8 mouse cellular contexts compared by ENCODE assay signal in genomic region chr10:79717640-79718357, GRCm38 (mm10). TPM values are rescaled to one million over a fixed set of nuclear protein-coding genes. Genes with fewer than 3 reads are reported as not detected.
A peak's percentile ranks its signal among the peaks of the same experiment; 100 is the strongest.
DNase-seq lines count a peak whose midpoint lies in the region; ATAC-seq and TF ChIP-seq lines count a peak whose summit lies in the region.

No protein-coding gene starts in this region.

- no peaks in the 10 kb centered on the region for H3K9me3 ChIP-seq in heart, postnatal 0 days (replicated peaks; ENCODE audit: control insufficient read depth, low read length)
- H3K9me3 ChIP-seq in stomach, embryonic 14.5 days (ENCODE audit: control insufficient read depth, low read depth, low read length), result no peaks in the 10 kb centered on the region

- no peaks in the 10 kb centered on the region for H3K36me3 ChIP-seq in heart, postnatal 0 days (replicated peaks; ENCODE audit: control insufficient read depth, insufficient read depth, low read length)
- no peaks in the 10 kb centered on the region for H3K36me3 ChIP-seq in stomach, embryonic 14.5 days (ENCODE audit: control insufficient read depth, insufficient read depth, low read length)

- no peak overlapping the region for H3K9ac ChIP-seq in heart, postnatal 0 days (replicated peaks; ENCODE audit: low read depth, low read length)
- no peak overlapping the region for H3K9ac ChIP-seq in stomach, embryonic 14.5 days (replicated peaks; ENCODE audit: low read depth, low read length)

- H3K4me1 ChIP-seq in heart, postnatal 0 days (ENCODE audit: control insufficient read depth, insufficient read depth), result peaks cover 13% of the 10 kb centered on the region; the same call in 1 of the 2 replicates
- H3K4me1 ChIP-seq in stomach, embryonic 14.5 days (ENCODE audit: control insufficient read depth, insufficient read depth, low read length), result peaks cover 6% of the 10 kb centered on the region; the same call in 1 of the 2 replicates

- 5% methylated on average over 43 of the region's 43 CpGs for WGBS in heart, postnatal 0 days
- WGBS in stomach, embryonic 14.5 days, result 5% methylated on average over 43 of the region's 43 CpGs

- TF ChIP-seq CTCF in heart, postnatal 0 days (IDR thresholded peaks at IDR 0.05; ENCODE audit: low read depth), result no peak

- H3K27ac ChIP-seq in heart, postnatal 0 days (ENCODE audit: low read depth), result no peak overlapping the region
- H3K27ac ChIP-seq in stomach, embryonic 14.5 days (ENCODE audit: low read length), result no peak overlapping the region

- DNase-seq in A20 (ENCODE audit: low read depth, low spot score) (peak; percentile 48), R1 (ENCODE audit: low read depth, low spot score) (peak; percentile 85)
- peak; percentile 80 for DNase-seq in embryo, embryonic 9.5 days (ENCODE audit: extremely low spot score)
- peak; percentile 56 for DNase-seq in heart, postnatal 0 days (ENCODE audit: low spot score)
- DNase-seq in kidney, postnatal 4 days, result peak; percentile 90 to 91
- no peak for DNase-seq in frontal cortex, postnatal 14 days (ENCODE audit: low spot score in 2 of 2)

- H3K4me2 ChIP-seq in heart, postnatal 0 days (ENCODE audit: low read depth, low read length), result peak overlapping the region; percentile 95
- peak overlapping the region; percentile 95 for H3K4me2 ChIP-seq in stomach, embryonic 14.5 days (replicated peaks; ENCODE audit: low read depth, low read length)

- no peak for TF ChIP-seq EP300 in heart, postnatal 0 days (IDR thresholded peaks at IDR 0.05; ENCODE audit: low read depth)

- peak overlapping the region; percentile 69; the same call in 1 of the 2 replicates for H3K4me3 ChIP-seq in heart, postnatal 0 days (ENCODE audit: low read depth, low read length)
- H3K4me3 ChIP-seq in stomach, embryonic 14.5 days (ENCODE audit: low read depth, low read length), result peak overlapping the region; percentile 47; the same call in 1 of the 2 replicates

- ATAC-seq in heart, postnatal 0 days (ENCODE audit: insufficient read depth, low read depth), result peak; percentile 25; the same call in 1 of the 2 replicates
- ATAC-seq in megakaryocyte-erythroid progenitor cell, adult 5-6 weeks (replicated peaks; ENCODE audit: low FRiP score, low TSS enrichment, poor library complexity, severe bottlenecking), result peak; percentile 50
- no peak for ATAC-seq in stomach, embryonic 14.5 days (ENCODE audit: insufficient number of reproducible peaks, insufficient read depth, low FRiP score, low read depth)

- H3K27me3 ChIP-seq in heart, postnatal 0 days (ENCODE audit: control insufficient read depth, insufficient read depth, low read length), result peaks cover 52% of the 10 kb centered on the region
- H3K27me3 ChIP-seq in stomach, embryonic 14.5 days (ENCODE audit: control insufficient read depth, insufficient read depth, low read length), result peaks cover 35% of the 10 kb centered on the region

RNA-seq across cellular contexts. Expression of gene Hcn2, which starts 1.4 kb away (rescaled TPM):
- total RNA-seq in heart, postnatal 0 days (2014; rRNA removed; ENCODE audit: low replicate concordance), result 3.5 and 5.5 TPM in 2 replicates
- polyA plus RNA-seq in heart, postnatal 0 days (2015; fragmentation: Nextera tagmentation; extraction: Ambion mirVana), result 0.40 and 0.45 TPM in 2 replicates
- total RNA-seq in megakaryocyte-erythroid progenitor cell, adult 5-6 weeks (2014; fragmentation: Nextera tagmentation), result 0.50 TPM in 1 of 2 replicates, not detected in the other
- not detected in 2 replicates for total RNA-seq in megakaryocyte-erythroid progenitor cell, adult 5-6 weeks (2017)
- polyA plus RNA-seq in stomach, embryonic 14.5 days (2014; fragmentation: Nextera tagmentation; extraction: Ambion mirVana), result 0.10 and 0.25 TPM in 2 replicates

RNA-seq across cellular contexts. Expression of gene Bsg, which starts 13.5 kb away (rescaled TPM):
- 1,449 and 1,606 TPM in 2 replicates for total RNA-seq in heart, postnatal 0 days (2014; rRNA removed; ENCODE audit: low replicate concordance)
- 1,256 and 1,260 TPM in 2 replicates for polyA plus RNA-seq in heart, postnatal 0 days (2015; fragmentation: Nextera tagmentation; extraction: Ambion mirVana)
- 361 and 460 TPM in 2 replicates for total RNA-seq in megakaryocyte-erythroid progenitor cell, adult 5-6 weeks (2014; fragmentation: Nextera tagmentation)
- 350 and 443 TPM in 2 replicates for total RNA-seq in megakaryocyte-erythroid progenitor cell, adult 5-6 weeks (2017)
- polyA plus RNA-seq in stomach, embryonic 14.5 days (2014; fragmentation: Nextera tagmentation; extraction: Ambion mirVana), result 871 and 937 TPM in 2 replicates

RNA-seq across cellular contexts. Expression of gene Polrmt, which starts 28.6 kb away (rescaled TPM):
- total RNA-seq in heart, postnatal 0 days (2014; rRNA removed; ENCODE audit: low replicate concordance), result 36.9 and 56.2 TPM in 2 replicates
- polyA plus RNA-seq in heart, postnatal 0 days (2015; fragmentation: Nextera tagmentation; extraction: Ambion mirVana), result 25.1 and 26.3 TPM in 2 replicates
- 45.2 and 51.7 TPM in 2 replicates for total RNA-seq in megakaryocyte-erythroid progenitor cell, adult 5-6 weeks (2014; fragmentation: Nextera tagmentation)
- total RNA-seq in megakaryocyte-erythroid progenitor cell, adult 5-6 weeks (2017), result 17.6 and 21.2 TPM in 2 replicates
- polyA plus RNA-seq in stomach, embryonic 14.5 days (2014; fragmentation: Nextera tagmentation; extraction: Ambion mirVana), result 26.3 and 31.8 TPM in 2 replicates

RNA-seq across cellular contexts. Expression of gene Gzmm, which starts 29.0 kb away (rescaled TPM):
- total RNA-seq in heart, postnatal 0 days (2014; rRNA removed; ENCODE audit: low replicate concordance), result 2.4 and 2.5 TPM in 2 replicates
- polyA plus RNA-seq in heart, postnatal 0 days (2015; fragmentation: Nextera tagmentation; extraction: Ambion mirVana), result 2.1 and 2.8 TPM in 2 replicates
- total RNA-seq in megakaryocyte-erythroid progenitor cell, adult 5-6 weeks (2014; fragmentation: Nextera tagmentation), result 1.7 and 1.8 TPM in 2 replicates
- total RNA-seq in megakaryocyte-erythroid progenitor cell, adult 5-6 weeks (2017), result 1.7 and 2.4 TPM in 2 replicates
- polyA plus RNA-seq in stomach, embryonic 14.5 days (2014; fragmentation: Nextera tagmentation; extraction: Ambion mirVana), result 1.0 and 1.6 TPM in 2 replicates

RNA-seq across cellular contexts. Expression of gene Cdc34, which starts 35.8 kb away (rescaled TPM):
- 162 and 183 TPM in 2 replicates for total RNA-seq in heart, postnatal 0 days (2014; rRNA removed; ENCODE audit: low replicate concordance)
- 115 and 120 TPM in 2 replicates for polyA plus RNA-seq in heart, postnatal 0 days (2015; fragmentation: Nextera tagmentation; extraction: Ambion mirVana)
- 134 and 152 TPM in 2 replicates for total RNA-seq in megakaryocyte-erythroid progenitor cell, adult 5-6 weeks (2014; fragmentation: Nextera tagmentation)
- total RNA-seq in megakaryocyte-erythroid progenitor cell, adult 5-6 weeks (2017), result 128 and 236 TPM in 2 replicates
- polyA plus RNA-seq in stomach, embryonic 14.5 days (2014; fragmentation: Nextera tagmentation; extraction: Ambion mirVana), result 88.7 and 93.6 TPM in 2 replicates

Comparison
In these comparisons a context has a peak if more than half of its experiments do, and no peak if none do; other contexts are left out.
1. DNase-seq: peak in A20 (single experiment), R1 (single experiment), embryo, embryonic 9.5 days (single experiment), heart, postnatal 0 days (single experiment) and kidney, postnatal 4 days (2 of 2); none in frontal cortex, postnatal 14 days (0 of 2).